Mouse (Mus musculus) spleen, postnatal 36 days (tissue): Measurements from ENCODE around the gene Abcc4.

ENCODE experiments used
- DNase-seq, 2 experiments: peaks; one replicate each; pipeline ENCODE4 v3.0.0; 2022; ENCODE audit warnings: low spot score in 2 of 2, mixed read lengths in 1 of 2

The Abcc4 gene

DNA sequence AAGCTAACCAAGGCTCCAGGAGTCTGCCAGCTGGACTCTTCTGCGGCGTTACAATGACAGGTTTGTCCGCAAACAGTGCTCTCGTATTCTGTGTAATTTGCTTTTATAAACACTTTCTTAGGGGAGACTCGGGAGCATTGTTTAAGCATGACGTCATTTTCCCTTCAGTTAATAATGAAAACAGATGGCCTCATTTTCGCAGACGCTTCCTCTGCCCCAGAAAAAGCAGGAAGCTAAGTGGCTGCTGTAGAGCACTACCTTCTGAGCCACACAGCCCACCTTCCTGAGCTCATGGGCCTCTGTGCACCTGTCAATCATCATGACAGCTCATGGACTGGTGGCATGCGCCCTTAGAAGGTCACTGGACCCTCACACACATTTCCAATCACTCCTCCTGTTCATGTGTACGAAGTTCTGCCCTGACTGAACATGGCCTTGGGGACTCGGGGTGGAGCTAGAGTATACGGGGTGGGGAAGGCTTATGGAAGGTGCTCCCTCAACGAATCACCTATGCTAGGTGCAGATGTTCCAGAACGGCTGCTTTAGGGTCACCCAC lies 199.3 kb downstream of the Abcc4 start:
- no peak for DNase-seq

DNA sequence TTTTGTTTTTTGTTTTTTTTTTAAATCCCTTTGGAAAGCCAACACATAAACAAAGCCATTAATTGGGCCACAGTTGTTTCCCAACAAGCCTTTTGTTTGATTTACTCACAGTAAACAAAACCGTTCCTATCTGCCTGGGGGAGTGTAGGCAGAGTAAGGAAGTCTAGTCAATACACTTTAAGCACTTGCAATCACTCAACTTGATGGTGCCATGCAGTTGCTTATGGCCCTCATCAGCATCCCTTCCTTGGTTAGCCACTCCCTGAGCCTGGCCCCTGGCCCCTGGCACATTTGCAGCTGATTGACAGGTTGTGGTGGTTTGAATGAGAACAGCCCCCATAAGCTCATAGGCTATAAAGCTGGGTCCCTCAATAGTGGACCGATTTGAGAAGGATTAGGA lies 209.3 kb downstream of the Abcc4 start:
- DNase-seq, result no peak

DNA sequence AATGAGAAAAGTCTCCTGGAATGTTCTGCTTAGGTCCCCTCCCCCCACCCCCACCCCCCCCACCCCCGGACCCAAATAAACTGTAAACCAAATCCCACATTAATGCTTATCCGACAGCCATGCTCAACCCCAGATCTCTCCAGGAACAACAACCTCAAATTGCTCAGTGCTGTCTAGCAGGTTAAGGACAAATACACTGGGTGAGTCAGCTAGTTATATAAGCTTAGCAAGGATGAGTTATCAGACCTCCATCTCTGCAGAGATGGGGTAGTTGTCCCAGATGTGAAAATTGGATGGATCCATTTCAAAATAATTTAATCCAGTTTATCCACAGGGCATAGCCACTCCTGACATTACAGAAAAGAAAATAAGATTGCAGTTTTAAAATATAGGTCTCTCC lies 210.6 kb downstream of the Abcc4 start:
- DNase-seq, result no peak

DNA sequence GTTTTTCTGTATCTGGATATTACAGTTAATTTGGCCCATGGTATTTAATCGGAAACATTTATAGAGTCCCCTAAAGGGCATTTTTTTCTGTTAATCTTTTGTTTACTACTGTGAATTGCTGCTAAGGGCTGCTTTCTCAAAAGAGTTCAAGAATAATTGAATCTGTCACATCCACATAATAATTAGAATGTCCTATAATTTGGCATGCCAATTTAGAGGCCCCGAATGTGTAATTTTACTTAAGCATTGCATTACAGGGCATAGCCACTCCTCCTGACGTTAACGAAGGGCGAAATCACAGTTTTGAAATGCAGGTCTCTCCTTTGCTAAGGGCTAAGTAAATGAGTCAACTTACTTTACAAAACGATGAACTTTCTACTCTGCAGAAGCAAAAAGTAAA lies 214.3 kb downstream of the Abcc4 start:
- DNase-seq, result no peak

DNA sequence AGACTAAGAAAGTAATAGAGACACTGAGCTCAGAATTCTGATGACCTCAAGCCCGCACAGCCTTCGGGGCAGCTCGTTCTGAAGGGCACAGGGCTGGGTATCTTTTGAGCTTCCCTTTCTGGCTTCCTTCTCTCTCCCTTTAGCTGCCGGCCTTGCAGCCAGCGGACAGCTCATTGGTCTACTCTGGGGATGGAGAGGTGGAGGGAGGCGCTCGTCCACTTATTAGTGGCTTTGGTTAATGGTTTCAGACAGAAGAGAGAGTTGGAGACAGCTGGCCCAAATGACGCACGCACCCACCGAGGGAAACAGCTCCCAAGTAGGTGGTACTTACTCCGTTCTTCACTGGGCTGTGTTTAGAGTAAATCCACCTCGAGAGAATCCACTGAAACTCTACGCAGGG lies 214.7 kb downstream of the Abcc4 start:
- DNase-seq, result no peak

DNA sequence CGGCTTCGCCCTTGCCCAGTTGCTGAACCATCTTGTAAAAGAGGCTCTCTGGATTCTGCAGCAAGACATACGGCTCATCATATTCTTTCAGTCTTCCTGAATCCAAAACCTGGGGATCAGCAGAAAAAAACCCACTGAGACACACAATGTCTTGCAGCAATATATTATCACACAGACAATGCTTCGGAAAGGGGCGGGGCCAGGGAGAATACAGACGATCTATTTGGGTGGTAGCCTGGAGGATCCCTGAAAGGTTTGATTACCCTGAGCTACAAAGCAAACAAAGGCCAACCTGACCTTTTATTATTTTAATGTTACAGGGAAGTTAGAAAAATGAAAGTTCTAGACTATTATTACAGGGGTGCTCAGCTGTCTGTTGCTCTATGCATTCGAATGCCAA lies 215.5 kb downstream of the Abcc4 start:
- DNase-seq, result no peak

DNA sequence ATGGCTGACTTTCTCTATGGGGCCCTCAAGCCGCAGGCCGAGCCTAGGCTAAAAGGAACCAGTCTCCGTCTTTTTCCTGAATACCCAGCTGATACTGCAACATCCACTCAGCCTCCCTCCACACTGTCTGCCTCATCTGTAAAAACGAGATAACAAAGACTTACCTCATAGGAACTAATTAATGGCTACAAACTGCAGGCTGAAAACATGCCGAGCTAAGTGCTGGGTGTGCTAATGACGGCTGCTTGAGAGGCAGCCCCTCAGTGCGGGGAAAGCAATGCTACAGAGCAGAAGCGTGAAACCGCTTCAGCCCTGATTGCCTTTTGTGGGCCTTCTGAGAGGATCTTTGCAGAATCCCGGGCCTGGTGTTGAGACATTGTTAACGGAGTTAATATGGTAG lies 219.7 kb downstream of the Abcc4 start:
- DNase-seq, result no peak

DNA sequence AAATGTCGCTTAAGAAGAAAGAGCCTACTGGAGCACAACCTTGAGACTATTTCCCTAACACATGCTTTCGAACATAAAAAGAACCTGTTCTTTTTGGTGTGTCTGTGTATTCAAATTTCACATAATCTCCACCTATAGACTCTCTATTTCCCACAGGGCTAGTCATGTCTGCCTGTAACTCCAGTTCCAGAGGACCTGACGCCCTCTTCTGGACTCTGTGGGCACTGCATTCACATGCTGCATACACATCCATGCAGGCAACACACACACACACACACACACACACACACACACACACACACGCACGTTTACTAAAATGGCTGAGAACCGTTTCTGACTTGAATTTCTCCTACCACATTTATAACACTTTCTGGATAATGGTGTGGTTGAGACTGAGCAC lies 220.4 kb downstream of the Abcc4 start:
- DNase-seq, result no peak

DNA sequence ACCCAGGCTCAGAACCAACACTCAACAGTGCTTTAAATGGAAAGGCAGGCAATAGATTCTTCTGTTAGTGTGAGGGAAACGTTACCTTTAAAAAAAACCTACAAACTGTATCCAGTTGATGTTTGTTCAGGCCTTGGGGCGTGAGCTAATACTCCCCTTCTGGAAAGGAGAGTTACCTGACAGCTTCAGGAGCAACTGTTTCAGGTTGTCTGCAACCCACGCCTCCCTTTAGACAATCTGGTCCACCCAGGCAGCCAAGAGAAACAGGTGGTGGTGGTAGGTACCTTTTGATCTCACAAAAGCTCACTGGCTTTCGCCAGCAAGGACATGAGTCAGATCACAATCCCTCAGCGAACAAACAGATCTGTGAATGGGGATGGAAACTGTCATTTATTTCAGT lies 223.7 kb downstream of the Abcc4 start:
- DNase-seq, result no peak

DNA sequence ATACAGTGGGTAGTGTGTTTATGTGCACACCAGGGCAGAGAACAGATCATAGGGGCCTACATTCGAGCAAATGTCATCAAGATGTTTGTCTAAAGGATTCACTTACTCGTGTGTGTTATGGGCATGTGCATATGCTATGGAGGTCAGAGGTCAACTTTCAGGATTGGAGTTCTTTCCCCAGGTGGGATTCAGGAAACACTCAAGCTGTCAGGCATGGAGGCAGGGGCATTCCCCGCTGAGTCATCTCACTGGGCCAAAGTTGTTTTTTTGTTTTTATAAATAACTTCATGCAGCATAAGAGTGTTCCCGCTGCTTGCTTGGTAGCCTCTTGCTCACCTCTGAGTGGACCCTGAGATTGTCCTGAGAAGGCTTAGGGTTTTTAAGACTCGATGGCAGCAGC lies 224.2 kb downstream of the Abcc4 start:
- no peak for DNase-seq

DNA sequence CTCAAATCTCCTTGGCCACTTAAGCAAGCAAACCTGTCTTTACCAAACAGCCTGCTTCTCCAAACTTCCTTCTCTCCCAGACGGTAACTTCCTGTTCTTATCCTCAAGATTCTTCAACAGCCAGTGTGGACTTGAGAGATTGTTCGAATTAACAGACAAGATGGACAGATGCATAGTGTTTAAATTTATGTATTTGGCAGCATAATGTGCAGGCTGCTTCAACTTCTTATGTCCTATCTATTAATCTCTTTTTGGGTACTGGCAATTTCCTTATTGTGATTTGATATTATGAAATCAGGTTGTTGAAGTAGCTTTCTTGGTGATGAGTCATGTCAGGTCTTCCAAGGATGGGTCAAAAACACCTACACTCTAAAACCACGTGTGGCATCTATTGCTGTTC lies 229.7 kb downstream of the Abcc4 start:
- DNase-seq, result no peak

DNA sequence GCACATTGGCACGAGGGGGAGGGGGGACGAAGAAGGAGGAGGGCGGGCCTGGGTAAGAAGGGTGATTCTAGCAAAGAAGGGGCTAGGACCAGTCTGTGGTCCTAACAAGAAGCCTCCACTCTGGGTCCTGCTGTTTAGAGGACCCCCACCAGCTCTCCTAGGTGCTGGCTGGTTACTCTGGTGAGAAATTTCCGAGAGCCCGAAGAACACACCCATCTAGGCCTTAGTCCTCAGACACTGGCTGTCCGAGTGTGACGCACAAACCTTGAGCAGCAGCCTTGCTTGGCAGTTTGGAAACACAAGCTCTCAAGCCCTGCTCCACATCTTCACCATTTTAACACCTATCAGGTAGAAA lies 230.9 kb downstream of the Abcc4 start:
- DNase-seq, result no peak

DNA sequence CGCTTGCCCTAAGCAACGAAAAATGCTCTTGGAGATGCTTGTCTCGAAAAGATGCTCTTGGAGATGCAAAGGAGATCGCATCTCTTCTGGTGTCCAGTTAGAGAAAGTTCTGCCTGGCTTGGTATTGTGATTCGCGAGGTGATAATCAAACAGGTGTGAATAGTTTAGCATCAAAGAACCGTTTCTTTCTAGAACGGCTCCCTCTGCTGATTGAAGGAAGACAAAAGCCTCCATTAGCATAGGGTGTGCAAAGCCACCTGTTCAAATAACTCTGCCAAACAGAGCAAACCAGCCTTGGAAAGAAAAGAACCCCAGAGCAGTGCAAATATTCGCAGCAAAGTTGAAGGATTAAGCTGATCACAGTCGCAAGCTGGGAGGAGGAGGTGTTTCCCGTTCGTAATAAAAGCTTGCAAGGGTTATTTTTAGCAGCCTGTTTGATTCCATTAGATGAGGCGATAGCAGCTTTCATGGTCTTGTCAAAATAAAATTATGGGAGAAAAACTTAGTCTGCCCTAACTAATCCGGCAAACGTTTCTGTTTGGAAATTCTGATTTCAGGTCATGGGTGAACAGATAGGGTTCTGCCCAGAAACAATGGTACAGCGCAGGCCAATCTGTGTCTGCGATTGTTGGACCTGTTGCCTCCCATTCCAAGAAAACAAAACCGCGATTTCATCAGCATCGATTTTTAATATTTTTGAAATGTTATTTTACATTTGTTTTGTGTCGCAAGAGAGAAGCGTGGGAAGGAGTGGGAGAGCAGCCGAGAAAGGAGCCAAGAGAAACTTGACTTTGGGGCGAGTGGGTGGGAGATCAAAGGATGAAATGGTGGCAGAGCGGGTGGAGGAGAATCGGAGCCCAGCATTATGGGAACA lies 231.6 kb downstream of the Abcc4 start:
- DNase-seq, result no peak

DNA sequence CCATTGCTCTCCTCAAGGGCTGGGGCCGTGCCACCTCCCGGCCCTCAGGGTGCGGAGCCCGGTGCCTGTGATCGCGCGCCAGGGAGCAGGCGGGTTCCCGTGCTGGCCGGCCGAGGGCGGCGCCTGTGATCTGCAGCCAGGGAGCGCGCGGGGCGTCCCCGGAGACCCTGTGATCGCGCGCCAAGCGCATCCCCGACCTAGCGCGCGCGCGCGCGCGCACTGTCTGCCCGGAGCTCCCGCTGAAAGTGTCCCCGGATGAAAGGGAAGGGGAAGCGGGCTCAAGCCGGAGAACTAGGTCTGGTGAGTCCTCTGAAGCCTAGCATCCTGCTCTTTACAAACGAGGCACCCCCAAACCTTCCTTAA lies 232.2 kb downstream of the Abcc4 start:
- no peak for DNase-seq

DNA sequence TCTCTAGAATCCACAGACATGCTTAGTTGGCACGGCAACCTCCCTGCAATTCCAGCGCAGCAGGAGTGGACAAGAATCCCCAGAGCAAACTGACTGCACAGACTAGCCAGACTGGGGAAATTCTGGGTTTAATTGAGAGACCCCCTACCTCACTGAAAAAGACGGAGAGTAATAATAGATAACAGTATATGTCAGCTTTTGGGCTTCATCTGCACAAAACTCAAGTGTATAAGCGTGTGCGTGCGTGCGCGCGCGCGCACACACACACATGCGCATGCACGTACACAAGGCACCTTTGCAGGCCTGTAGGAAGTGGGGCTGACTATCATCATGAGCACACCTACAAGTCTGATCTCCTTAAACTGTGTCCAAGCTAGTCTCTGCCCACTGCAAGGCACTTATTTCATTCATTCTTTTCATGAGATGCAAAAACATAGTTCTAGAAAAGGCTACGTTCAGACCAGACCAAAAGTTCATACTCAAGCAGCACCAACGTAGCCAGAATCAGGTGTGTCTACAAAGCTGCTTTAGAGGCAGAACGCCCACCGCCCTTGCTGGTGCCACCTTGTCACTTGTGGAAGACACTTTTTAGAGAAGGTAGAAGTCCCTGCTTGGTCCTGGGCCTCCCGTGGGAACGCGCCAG lies 232.7 kb downstream of the Abcc4 start:
- DNase-seq, result no peak

DNA sequence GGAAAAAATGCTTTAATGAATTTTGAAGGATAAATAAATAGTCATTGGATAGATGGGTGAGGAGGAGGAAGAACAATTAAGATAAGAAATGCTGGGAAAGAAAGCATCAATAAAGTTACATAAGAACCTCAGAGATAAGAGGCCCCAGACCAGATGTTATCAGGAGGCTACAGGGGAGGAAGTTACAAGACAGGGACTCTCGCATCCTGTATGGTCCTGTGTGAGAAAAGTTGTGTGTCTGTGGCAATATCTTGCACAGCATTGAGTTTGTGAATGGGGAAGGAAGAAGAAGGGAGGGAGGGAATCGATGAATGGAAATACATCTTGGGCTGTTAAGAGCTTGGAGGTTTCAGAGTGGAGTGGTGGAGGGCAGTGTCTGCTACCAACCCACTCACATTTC lies 240.7 kb downstream of the Abcc4 start:
- DNase-seq, result no peak

DNA sequence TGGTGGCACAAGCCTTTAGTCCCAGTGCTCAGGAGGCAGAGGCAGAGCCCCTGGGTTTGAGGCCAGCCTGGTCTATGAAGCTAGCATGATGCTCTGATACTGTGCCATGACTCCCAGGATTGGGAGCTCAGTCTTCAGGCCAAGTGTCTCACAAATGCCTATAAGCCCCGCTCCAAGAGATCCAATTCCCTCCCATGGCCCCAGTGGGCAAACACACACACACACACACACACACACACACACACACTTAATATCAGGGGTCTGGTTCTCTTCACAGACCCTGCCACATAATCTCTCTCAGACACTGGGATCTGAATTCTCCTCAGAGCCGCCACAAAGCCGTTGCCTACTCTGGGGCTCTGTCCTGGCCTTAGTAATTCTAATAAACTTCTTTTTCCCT lies 241.6 kb downstream of the Abcc4 start:
- no peak for DNase-seq

DNA sequence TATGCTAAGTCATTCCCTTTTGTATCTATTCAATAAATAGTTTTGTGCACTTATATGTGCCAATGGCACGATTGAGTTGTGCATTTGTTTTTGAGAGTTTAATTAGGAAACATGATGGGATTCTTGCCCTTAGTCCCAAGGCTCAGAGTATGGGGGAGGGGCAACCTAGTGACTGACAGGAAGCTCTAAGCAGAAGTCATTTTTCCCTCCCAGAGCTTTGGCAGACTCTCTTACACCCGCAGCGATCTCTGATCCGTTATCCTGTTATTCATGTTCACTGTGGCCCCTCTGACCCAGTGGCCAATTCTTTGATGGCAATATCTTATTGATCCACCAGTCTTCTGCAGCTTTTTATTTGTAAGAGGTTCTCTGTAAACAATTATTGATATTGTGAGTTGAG lies 253.4 kb downstream of the Abcc4 start:
- DNase-seq, result no peak

DNA sequence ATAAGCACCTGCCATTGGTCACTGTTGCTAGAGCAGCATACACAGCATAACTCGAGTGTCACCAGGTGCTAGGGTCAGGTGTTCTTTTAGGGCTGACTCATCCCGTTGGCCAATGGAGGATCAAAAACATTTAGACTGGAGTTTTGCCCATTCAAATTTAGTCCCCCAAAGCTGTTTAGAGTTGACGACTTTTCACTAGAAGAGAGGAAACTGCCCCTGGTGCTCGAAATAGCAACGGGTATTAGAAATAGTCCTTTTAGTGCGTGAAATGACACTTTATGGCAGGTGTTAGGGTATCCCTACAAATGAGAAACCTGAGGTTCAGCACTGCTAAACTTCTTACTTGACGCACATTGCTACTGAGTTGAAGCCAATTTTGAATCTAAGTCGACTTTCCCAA lies 265.9 kb downstream of the Abcc4 start:
- DNase-seq, result no peak

DNA sequence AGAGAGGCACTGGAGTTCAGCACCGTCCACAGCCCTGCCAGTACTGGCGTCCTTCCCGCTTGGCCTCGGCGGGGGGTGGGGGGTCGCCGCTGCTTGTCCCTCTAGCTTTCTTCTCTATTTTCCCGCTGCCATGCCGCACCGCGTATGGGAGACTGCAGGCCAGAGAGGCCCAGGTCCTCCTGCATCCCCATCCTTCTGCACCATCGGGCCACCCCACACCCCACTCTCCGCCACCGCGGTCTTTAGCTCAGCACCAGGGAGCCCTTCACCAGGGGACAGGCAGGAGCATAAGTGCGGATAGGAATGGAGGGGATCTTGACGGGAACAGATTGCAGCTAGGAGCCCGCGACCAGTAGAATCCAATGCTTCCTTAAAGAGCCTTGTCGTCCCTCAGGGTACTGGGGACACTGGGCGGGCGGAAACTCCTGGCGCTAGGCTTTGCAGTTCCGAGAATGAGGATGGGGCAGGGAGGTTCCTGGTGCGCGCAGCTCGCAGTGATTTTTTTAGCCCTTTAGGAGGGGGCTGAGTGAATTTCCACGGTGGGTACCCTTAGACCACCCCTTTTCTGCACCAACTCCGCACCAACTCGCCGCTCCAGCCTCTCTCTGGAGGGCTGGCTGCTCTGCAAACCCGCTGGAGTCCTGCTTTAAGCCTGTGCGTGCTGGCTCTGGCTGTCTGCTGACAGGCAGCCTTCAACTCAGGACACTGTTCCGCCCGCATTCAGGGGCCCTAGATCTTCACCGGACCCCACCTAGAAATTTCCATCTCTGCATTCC lies 268.7 kb downstream of the Abcc4 start:
- no peak for DNase-seq

DNA sequence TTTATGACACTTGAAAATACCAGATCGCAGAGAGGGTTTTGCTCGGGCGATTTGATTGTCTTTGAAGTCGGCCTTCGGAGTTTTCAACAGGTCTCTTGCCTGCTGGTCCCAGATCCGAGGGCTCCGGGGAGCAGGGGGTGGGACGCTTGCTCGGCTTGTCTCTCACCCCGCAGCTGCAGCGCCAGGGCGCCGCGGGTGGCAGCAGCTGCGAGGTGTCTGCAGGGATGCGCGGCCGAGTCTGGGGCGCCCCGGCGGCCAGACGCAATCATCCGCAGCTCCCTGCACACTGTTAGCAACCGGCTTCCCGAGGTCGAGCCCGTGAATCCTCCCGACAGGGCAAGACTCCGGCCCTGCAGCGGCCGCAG lies 269.2 kb downstream of the Abcc4 start:
- DNase-seq, result no peak

DNA sequence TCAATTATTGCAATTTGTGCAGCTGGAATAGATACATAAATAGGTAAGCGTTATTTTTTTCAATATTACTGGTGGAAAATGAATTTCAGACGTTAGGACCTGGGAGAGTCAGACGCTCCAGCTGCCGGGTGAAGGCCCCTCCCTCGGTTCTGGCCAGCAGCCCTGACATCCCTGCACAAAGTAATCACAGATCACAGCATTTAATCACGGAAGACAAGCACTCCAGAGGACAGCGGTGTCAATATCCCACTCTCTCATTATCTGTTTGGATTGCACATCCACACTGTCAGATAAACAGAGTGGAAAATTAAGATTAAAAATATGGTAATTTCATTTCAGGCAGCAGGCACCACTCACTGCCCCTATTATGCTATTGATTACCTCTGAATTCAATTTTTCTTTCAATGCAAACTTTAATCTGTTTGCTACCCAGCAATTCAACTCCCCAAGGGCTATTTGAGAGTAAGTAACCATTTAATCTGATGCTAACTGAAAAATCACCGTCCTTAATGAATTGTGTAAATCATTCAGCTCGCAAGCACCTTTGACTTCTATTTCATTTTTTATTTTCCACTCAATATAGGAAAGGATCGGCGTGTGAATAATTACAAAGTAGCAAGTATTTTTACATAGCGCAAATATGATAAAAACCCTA lies 270.2 kb downstream of the Abcc4 start:
- no peak for DNase-seq
